12 mouse cellular contexts compared by ENCODE assay signal in the genomic region with DNA sequence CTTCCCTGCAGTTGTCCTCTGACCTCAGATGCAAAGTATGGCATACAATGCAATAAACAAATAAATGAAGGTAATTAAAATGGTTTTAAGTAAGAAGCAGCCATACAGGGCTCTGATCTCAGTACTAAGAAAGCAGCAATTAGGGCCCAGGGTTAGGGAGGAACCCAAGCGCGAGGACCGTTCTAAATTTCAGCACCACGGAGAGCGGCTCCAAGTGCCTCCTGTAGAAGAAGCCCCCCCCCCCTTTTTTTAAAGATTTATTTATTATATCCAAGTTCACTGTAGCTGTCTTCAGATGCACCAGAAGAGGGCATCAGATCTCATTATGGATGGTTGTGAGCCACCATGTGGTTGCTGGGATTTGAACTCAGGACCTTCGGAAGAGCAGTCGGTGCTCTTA. TPM values are rescaled to one million over a fixed set of nuclear protein-coding genes. Genes with fewer than 3 reads are reported as not detected.
A peak's percentile ranks its signal among the peaks of the same experiment; 100 is the strongest.
DNase-seq lines count a peak whose midpoint lies in the region; ATAC-seq and TF ChIP-seq lines count a peak whose summit lies in the region.
"Not testable (repeated sequence)": the region's sequence is repeated elsewhere in the genome, so short reads cannot be mapped to it uniquely, and the experiment has no call there.
"Had no signal": no experiment of that assay in that cellular context is flagged by ENCODE, and none has a peak within 500 bp of the region (broad histone marks: within the 10 kb centered on the region; RNA-seq: fewer than 3 reads in every experiment).

No protein-coding gene starts in this region.

- H3K4me1 ChIP-seq in embryonic facial prominence, embryonic 10.5 days; limb, embryonic 14.5 days (ENCODE audit: control insufficient read depth, insufficient read depth, low read length): not testable (repeated sequence)

- not testable (repeated sequence) for H3K27ac ChIP-seq in embryonic facial prominence, embryonic 10.5 days (replicated peaks); limb, embryonic 14.5 days (replicated peaks; ENCODE audit: low read depth, low read length)

- peak; percentile 18 to 22 for DNase-seq in B cell, adult 2 months
- DNase-seq in Muller cell, postnatal 12 days (ENCODE audit: inconsistent ontology term): peak; percentile 20
- DNase-seq in adrenal gland, postnatal 36 days: peak; percentile 8 to 29
- DNase-seq in embryonic facial prominence, embryonic 10.5 days (ENCODE audit: low spot score): peak; percentile 64
- DNase-seq in induced T-regulatory cell, adult 2 months (ENCODE audit: low read depth): peak; percentile 29
- peak; percentile 71 for DNase-seq in limb, embryonic 14.5 days (ENCODE audit: low spot score)
- peak; percentile 36 for DNase-seq in neural tube, embryonic 10.5 days (ENCODE audit: extremely low spot score, low spot score)
- DNase-seq in thymus, postnatal 14 days: peak; percentile 32

- H3K4me3 ChIP-seq in embryonic facial prominence, embryonic 10.5 days; limb, embryonic 14.5 days (replicated peaks; ENCODE audit: low read length): not testable (repeated sequence)

- H3K4me2 ChIP-seq in limb, embryonic 14.5 days (replicated peaks; ENCODE audit: low read depth, low read length, severe bottlenecking): not testable (repeated sequence)

- not testable (repeated sequence) for H3K9me3 ChIP-seq in embryonic facial prominence, embryonic 10.5 days; limb, embryonic 14.5 days (ENCODE audit: control insufficient read depth, low read length)

- WGBS in embryonic facial prominence, embryonic 10.5 days: 56% methylated on average over 7 of the region's 7 CpGs
- WGBS in limb, embryonic 14.5 days: 47% methylated on average over 7 of the region's 7 CpGs

- not testable (repeated sequence) for H3K36me3 ChIP-seq in embryonic facial prominence, embryonic 10.5 days (replicated peaks); limb, embryonic 14.5 days (ENCODE audit: control insufficient read depth, insufficient read depth, low read length)

- ATAC-seq in limb, embryonic 14.5 days (ENCODE audit: low FRiP score, low read depth): not testable (repeated sequence)

- not testable (repeated sequence) for TF ChIP-seq POLR2A in limb, embryonic 14.5 days (IDR thresholded peaks at IDR 0.05; ENCODE audit: borderline replicate concordance, extremely low read depth, insufficient read depth, insufficient read length)

- H3K27me3 ChIP-seq in embryonic facial prominence, embryonic 10.5 days (replicated peaks; ENCODE audit: low read depth, poor library complexity, severe bottlenecking); limb, embryonic 14.5 days (ENCODE audit: control insufficient read depth, insufficient read depth, low read length): not testable (repeated sequence)

- H3K9ac ChIP-seq in limb, embryonic 14.5 days (ENCODE audit: low read depth, low read length, severe bottlenecking): not testable (repeated sequence)

RNA-seq across cellular contexts. Expression of a gene that starts 10.9 kb away (rescaled TPM):
- total RNA-seq in adrenal gland, postnatal 36 days (2021): 1 to 10 TPM; 3.2 to 3.7 TPM
- polyA plus RNA-seq in embryonic facial prominence, embryonic 10.5 days (2016; fragmentation: Nextera tagmentation; extraction: Ambion mirVana): 3.1 and 3.5 TPM in 2 replicates
- polyA plus RNA-seq in limb, embryonic 14.5 days (2012; rRNA removed): 6.7 and 8.0 TPM in 2 replicates
- polyA plus RNA-seq in limb, embryonic 14.5 days (2014; fragmentation: Nextera tagmentation; extraction: Ambion mirVana): 3.3 and 4.3 TPM in 2 replicates

RNA-seq across cellular contexts. Expression of a gene that starts 26.5 kb away (rescaled TPM):
- total RNA-seq in adrenal gland, postnatal 36 days (2021): not detected
- 0.10 and 0.15 TPM in 2 replicates for polyA plus RNA-seq in embryonic facial prominence, embryonic 10.5 days (2016; fragmentation: Nextera tagmentation; extraction: Ambion mirVana)
- 0.10 and 0.12 TPM in 2 replicates for polyA plus RNA-seq in limb, embryonic 14.5 days (2012; rRNA removed)
- polyA plus RNA-seq in limb, embryonic 14.5 days (2014; fragmentation: Nextera tagmentation; extraction: Ambion mirVana): 0.26 TPM in 1 of 2 replicates, not detected in the other
- total RNA-seq: adrenal gland, postnatal 25 days; gastrocnemius, adult 18-20 months; gastrocnemius, postnatal 4 days had no signal
- polyA plus RNA-seq: stomach, embryonic 14.5 days had no signal

RNA-seq across cellular contexts. Expression of a gene that starts 52.6 kb away (rescaled TPM):
- 10 to 100 TPM; 10.6 to 11.2 TPM for total RNA-seq in adrenal gland, postnatal 36 days (2021)
- 30.5 and 33.3 TPM in 2 replicates for polyA plus RNA-seq in embryonic facial prominence, embryonic 10.5 days (2016; fragmentation: Nextera tagmentation; extraction: Ambion mirVana)
- 31.6 and 39.4 TPM in 2 replicates for polyA plus RNA-seq in limb, embryonic 14.5 days (2012; rRNA removed)
- polyA plus RNA-seq in limb, embryonic 14.5 days (2014; fragmentation: Nextera tagmentation; extraction: Ambion mirVana): 21.4 and 21.6 TPM in 2 replicates

RNA-seq across cellular contexts. Expression of a gene that starts 53.8 kb away (rescaled TPM):
- total RNA-seq in adrenal gland, postnatal 36 days (2021): 10 to 100 TPM; 15.1 to 23.4 TPM
- polyA plus RNA-seq in embryonic facial prominence, embryonic 10.5 days (2016; fragmentation: Nextera tagmentation; extraction: Ambion mirVana): 32.9 and 38.2 TPM in 2 replicates
- 25.6 and 35.2 TPM in 2 replicates for polyA plus RNA-seq in limb, embryonic 14.5 days (2012; rRNA removed)
- 17.6 and 20.4 TPM in 2 replicates for polyA plus RNA-seq in limb, embryonic 14.5 days (2014; fragmentation: Nextera tagmentation; extraction: Ambion mirVana)

Comparison
In these comparisons a context has a peak if more than half of its experiments do, and no peak if none do; other contexts are left out.
1. DNase-seq: peak in every context shown above with its lines; median percentile 71 in limb, embryonic 14.5 days; 64 in embryonic facial prominence, embryonic 10.5 days; 36 in neural tube, embryonic 10.5 days; 32 in thymus, postnatal 14 days; 29 in induced T-regulatory cell, adult 2 months; 20 in B cell, adult 2 months; 20 in Muller cell, postnatal 12 days; 18 in adrenal gland, postnatal 36 days.